Mouse (Mus musculus) hindbrain, embryonic 11.5 days (tissue): ENCODE measurements around the gene Olfr1446. TPM values are rescaled to one million over a fixed set of nuclear protein-coding genes. Genes with fewer than 3 reads are reported as not detected.

ENCODE experiments used
- polyA plus RNA-seq: library from polyadenylated mRNA; unstranded; fragments of >200 nt; fragmentation: Nextera tagmentation; extraction: Ambion mirVana; gene quantifications from 2 replicates; pipeline ENCODE4 v1.2.1, GENCODE M21; 2014

The Olfr1446 gene
- polyA plus RNA-seq, 1 experiment from 2014 or later = not detected

Other genes starting within 250 kb of the Olfr1446 start
- gene Olfr1442, start 223.1 kb downstream of the Olfr1446 start, polyA plus RNA-seq = not detected in 2 replicates
- gene Olfr1443, start 215.4 kb downstream of the Olfr1446 start, polyA plus RNA-seq = not detected in 2 replicates
- gene Keg1, start 197.7 kb downstream of the Olfr1446 start, polyA plus RNA-seq = not detected in 2 replicates
- gene Cntf, start 127.9 kb downstream of the Olfr1446 start, polyA plus RNA-seq = 1.1 and 1.2 TPM in 2 replicates
- gene Zfp91, start 97.4 kb downstream of the Olfr1446 start, polyA plus RNA-seq = 12.2 and 15.8 TPM in 2 replicates
- gene Lpxn, start 97.3 kb downstream of the Olfr1446 start, polyA plus RNA-seq = 1.4 TPM in 2 replicates
- gene Gm5244, start 46.8 kb downstream of the Olfr1446 start, polyA plus RNA-seq = not detected in 2 replicates
- not detected in 2 replicates for gene Olfr1444, start 36.2 kb downstream of the Olfr1446 start, polyA plus RNA-seq
- gene Olfr1445, start 9.7 kb downstream of the Olfr1446 start, polyA plus RNA-seq = not detected in 2 replicates
- not detected in 2 replicates for gene Olfr1447, start 10.2 kb upstream of the Olfr1446 start, polyA plus RNA-seq
- gene Olfr1448, start 30.9 kb upstream of the Olfr1446 start, polyA plus RNA-seq = not detected in 2 replicates
- not detected in 2 replicates for gene Olfr1449, start 37.3 kb upstream of the Olfr1446 start, polyA plus RNA-seq
- not detected in 2 replicates for gene Olfr1450, start 56.7 kb upstream of the Olfr1446 start, polyA plus RNA-seq
- not detected in 2 replicates for gene Olfr1451, start 101.5 kb upstream of the Olfr1446 start, polyA plus RNA-seq
- gene Olfr1453, start 134.8 kb upstream of the Olfr1446 start, polyA plus RNA-seq = not detected in 2 replicates
- not detected in 2 replicates for gene Olfr1454, start 167.1 kb upstream of the Olfr1446 start, polyA plus RNA-seq
- not detected in 2 replicates for gene Olfr1457, start 204.4 kb upstream of the Olfr1446 start, polyA plus RNA-seq
- gene Olfr1458, start 213.3 kb upstream of the Olfr1446 start, polyA plus RNA-seq = not detected in 2 replicates